Mouse (Mus musculus) neutrophil, adult 65 days (primary cell): ENCODE data around the gene Rbm11. TPM values are rescaled to one million over a fixed set of nuclear protein-coding genes. Genes with fewer than 3 reads are reported as not detected.

Experiments used
- total RNA-seq: library from RNA; stranded (reverse); gene quantifications from 2 replicates; pipeline ENCODE4 v1.2.4, GENCODE M21; 2023

Rbm11 gene
- total RNA-seq, result not detected in 2 replicates

DNA sequence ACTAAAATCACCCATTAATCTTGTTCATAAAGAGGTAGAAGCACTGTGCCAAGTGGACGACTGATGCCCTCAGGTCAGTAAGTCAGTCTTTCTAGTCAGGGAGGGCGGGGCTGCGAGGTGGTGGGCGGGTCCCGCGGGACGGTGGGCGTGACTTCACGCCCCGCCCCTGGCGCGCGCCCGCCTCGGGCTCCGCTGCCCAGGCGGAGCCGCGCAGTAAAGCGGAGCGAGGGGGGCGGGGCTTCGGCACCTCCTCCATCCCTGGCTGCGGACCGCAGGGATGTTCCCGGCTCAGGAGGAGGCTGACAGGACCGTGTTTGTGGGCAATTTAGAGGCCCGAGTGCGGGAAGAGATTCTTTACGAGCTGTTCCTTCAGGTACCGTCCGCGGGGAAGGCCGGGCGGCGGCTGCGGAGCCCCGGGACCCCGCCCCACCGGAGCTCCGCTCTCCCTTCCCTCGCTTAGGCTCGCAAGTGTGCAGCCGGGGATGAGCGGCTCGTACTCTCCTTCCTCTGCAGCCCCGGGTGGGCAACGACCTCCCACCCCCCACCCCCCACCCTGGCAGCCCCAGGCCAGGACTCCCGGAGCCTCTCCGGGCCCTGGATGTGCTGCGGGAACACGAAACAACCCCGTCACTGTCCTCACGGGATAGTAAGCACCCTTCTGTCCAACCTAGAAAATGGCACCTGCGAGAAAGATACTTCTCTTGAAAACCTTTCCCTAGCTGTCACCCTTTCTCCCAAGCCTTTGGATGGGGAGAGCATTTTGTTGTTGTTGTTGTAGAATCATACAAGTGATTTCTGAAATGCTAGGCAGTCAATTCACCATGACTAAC is at the start of gene Rbm11:
Rbm11 (plus strand) TSS at position 174 of the 830 bp plus-strand sequence.

DNA sequence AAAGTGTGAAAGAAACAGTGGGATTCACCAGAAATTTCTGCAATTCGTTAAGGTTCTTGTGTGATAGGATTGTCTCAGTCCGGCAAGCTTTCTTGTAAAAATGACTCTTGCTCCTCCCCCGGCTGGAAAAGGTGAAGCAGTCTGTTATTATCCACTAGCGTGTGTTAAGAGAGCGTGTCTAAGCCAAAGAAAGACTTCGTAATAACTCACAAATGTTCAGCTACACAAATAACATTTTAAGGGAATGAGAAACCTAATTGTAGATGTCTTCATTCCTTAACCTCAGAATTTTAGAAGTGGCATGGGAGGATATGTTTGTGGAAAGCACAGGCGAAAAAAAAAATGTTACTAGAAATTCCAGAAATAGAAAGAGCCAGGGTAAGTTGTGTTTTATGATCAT is 6.7 kb upstream of the Rbm11 start, which contains the start of gene Lipi:
Lipi (minus strand) TSS at position 101 of the 400 bp plus-strand sequence.

Other genes with a start within 250 kb of the Rbm11 start
- gene Lipi, start 6.8 kb upstream of the Rbm11 start, total RNA-seq, result not detected in 2 replicates
- gene Hspa13, start 174.3 kb downstream of the Rbm11 start, total RNA-seq, result 36.6 and 42.8 TPM in 2 replicates